Comparison of ENCODE assay signal across 20 mouse cellular contexts in the genomic region with DNA sequence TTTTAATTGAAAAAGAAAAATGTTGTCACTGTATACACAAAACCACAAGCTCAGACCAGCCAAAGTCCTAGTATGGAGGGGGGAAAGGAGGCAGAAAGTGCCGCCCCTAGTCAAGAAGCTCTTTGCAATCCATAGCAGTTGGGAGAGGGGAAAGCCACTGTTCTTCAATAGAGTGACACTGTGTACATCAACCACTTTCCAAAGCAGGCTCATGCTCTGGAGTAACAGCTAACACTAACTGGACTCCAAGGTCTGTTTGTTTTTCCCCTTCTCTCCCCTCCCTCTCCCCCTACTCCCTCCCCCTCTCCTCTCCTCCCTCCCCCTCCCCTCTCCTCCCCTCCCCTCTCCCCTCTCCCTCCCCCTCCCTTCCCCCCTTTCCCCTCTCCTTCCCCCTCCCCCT. TPM values are rescaled to one million over a fixed set of nuclear protein-coding genes. Genes with fewer than 3 reads are reported as not detected.
"Had no signal": no experiment of that assay in that cellular context is flagged by ENCODE, and none has a peak within 500 bp of the region (broad histone marks: within the 10 kb centered on the region; RNA-seq: fewer than 3 reads in every experiment).

No protein-coding gene starts in this region.

- H3K27ac ChIP-seq: left cerebral cortex, adult 2 months; limb, embryonic 12.5 days; limb, embryonic 15.5 days; midbrain, embryonic 10.5 days; midbrain, embryonic 13.5 days; neural tube, embryonic 13.5 days had no signal

- H3K36me3 ChIP-seq: limb, embryonic 12.5 days; limb, embryonic 15.5 days; midbrain, embryonic 10.5 days; midbrain, embryonic 13.5 days; neural tube, embryonic 13.5 days had no signal

- H3K4me2 ChIP-seq: limb, embryonic 12.5 days; limb, embryonic 15.5 days; midbrain, embryonic 13.5 days; neural tube, embryonic 13.5 days had no signal

- H3K9me3 ChIP-seq: limb, embryonic 12.5 days; limb, embryonic 15.5 days; midbrain, embryonic 10.5 days; midbrain, embryonic 13.5 days; neural tube, embryonic 13.5 days had no signal

- H3K4me1 ChIP-seq: limb, embryonic 12.5 days; limb, embryonic 15.5 days; midbrain, embryonic 13.5 days; neural tube, embryonic 13.5 days had no signal

- DNase-seq: kidney, adult 2 months; kidney, postnatal 10 days; kidney, postnatal 36 days; layer of hippocampus, postnatal 36 days; left cerebral cortex, postnatal 4 days; lung, adult 2 months; lung, postnatal 36 days; thymus, adult 18-20 months; thymus, postnatal 36 days had no signal

- H3K4me3 ChIP-seq: left cerebral cortex, adult 2 months; limb, embryonic 12.5 days; limb, embryonic 15.5 days; megakaryocyte, embryonic 14.5 days; midbrain, embryonic 10.5 days; midbrain, embryonic 13.5 days; myocyte; neural tube, embryonic 13.5 days had no signal

- H3K9ac ChIP-seq: limb, embryonic 12.5 days; limb, embryonic 15.5 days; midbrain, embryonic 13.5 days; neural tube, embryonic 13.5 days had no signal

- H3K27me3 ChIP-seq: limb, embryonic 12.5 days; limb, embryonic 15.5 days; megakaryocyte, embryonic 14.5 days; midbrain, embryonic 13.5 days; neural tube, embryonic 13.5 days had no signal

- ATAC-seq: intestine, postnatal 0 days; lung, postnatal 0 days; midbrain, embryonic 13.5 days; midbrain, embryonic 16.5 days had no signal

RNA-seq across cellular contexts. Expression of a gene that starts 18.0 kb away (rescaled TPM):
- polyA plus RNA-seq: limb, embryonic 12.5 days; midbrain, embryonic 10.5 days; midbrain, embryonic 13.5 days; myocyte had no signal
